Mouse (Mus musculus): Measurements from ENCODE around the gene Il31ra.

DNA sequence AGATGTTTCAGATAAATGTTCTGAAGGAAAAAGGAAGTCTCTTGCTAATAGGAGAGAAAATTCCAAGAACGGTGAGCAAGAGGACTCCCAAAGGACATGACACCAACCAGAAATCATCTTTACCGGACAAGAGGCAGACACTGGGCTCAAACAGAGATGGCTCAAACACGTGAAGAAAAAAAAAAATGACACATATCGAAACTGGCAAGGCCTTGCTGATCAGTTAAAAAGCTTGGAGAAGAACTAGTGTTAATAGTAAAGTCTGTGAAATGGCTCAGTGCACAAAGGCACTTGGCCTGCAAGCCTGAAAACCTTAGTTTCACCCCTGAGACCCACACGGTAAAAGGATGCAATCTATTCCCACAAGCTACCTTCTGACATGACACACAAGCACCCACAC is 23.4 kb downstream of the Il31ra start:
- TF ChIP-seq CTCF (IDR thresholded peaks at IDR 0.05; ENCODE audit: low read depth), result no peak
- TF ChIP-seq EP300 (IDR thresholded peaks at IDR 0.05; ENCODE audit: low read depth), result no peak

Measured in heart, postnatal 0 days (tissue).